Mouse (Mus musculus) lung, adult 2 months (tissue): ENCODE data around the gene Derl2.

Source experiments
- CTCF ChIP-seq: fragments of 200-500 bp; IDR thresholded peaks from 2 replicates; pipeline ENCODE4 v1.5.1; 2011; ENCODE audit warnings: mild to moderate bottlenecking, low read length, control low read depth; ENCODE audit not compliant: insufficient read depth
- POLR2A ChIP-seq: fragments of 200-500 bp; IDR thresholded peaks from 2 replicates; pipeline ENCODE4 v1.6.1; 2011; ENCODE audit warnings: low read depth, mild to moderate bottlenecking, control low read depth, low read length, borderline replicate concordance; ENCODE audit errors: extremely low read depth

DNA sequence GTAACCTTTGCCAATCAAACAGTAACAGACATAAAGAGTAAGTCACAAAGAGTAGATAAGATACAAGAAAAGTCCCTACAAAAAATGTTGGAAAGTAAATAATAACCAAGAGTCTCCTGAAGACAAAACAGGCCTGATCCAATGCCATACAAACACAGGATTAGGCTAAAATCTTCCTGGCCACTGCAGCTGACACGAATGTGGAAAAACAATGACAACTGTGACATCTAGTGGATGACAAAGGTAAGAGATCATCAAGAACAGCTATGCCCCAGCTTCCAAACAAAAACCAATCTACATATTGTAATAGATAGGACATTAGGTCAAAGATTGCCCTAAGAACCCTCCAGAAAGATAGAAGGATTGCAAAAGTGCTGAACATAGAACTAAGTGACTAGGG, 32.9 kb upstream of the Derl2 start:
- no peak for TF ChIP-seq POLR2A
- TF ChIP-seq CTCF, result no peak
